Mouse (Mus musculus) MEL (cell line): ENCODE results near the gene Slc44a5. TPM values are rescaled to one million over a fixed set of nuclear protein-coding genes. Genes with fewer than 3 reads are reported as not detected.

Experiments
- DNase-seq: peaks from one replicate; pipeline ENCODE4 v3.0.0; 2011; ENCODE audit warnings: low read depth, low spot score
- H3K27ac ChIP-seq: 2 replicates; pipeline ENCODE4 v1.5.1; 2012; ENCODE audit warnings: low read depth, mild to moderate bottlenecking, control low read depth, low read length, moderate library complexity; ENCODE audit not compliant: control insufficient read depth
- H3K27me3 ChIP-seq, 2 experiments: fragments of 150-350 bp in 1 of 2; sonication (generic) in 1 of 2; 2 replicates each; pipeline ENCODE4 v1.6.1; 2012; ENCODE audit warnings: low read length in 2 of 2, mild to moderate bottlenecking in 2 of 2, improper control_type of control experiment in 1 of 2, moderate library complexity in 1 of 2; ENCODE audit not compliant: insufficient read depth in 2 of 2, control insufficient read depth in 1 of 2
- H3K36me3 ChIP-seq, 2 experiments: 2 replicates each; pipeline ENCODE4 v1.6.1; 2012 to 2014; ENCODE audit warnings: low read length in 2 of 2, improper control_type of control experiment in 1 of 2, inconsistent platforms in 1 of 2, mild to moderate bottlenecking in 1 of 2; ENCODE audit not compliant: insufficient read depth in 2 of 2, control insufficient read depth in 1 of 2
- H3K4me1 ChIP-seq, 2 experiments: fragments of 150-350 bp in 1 of 2; sonication (generic) in 1 of 2; 2 replicates each; pipeline ENCODE4 v1.6.1; 2012; ENCODE audit warnings: low read length in 2 of 2, improper control_type of control experiment in 1 of 2, mild to moderate bottlenecking in 1 of 2; ENCODE audit not compliant: insufficient read depth in 2 of 2, control insufficient read depth in 1 of 2
- H3K4me3 ChIP-seq, 2 experiments: fragments of 150-350 bp in 1 of 2; sonication (generic) in 1 of 2; 2 replicates each; pipeline ENCODE4 v1.5.1; 2012; ENCODE audit warnings: low read depth in 2 of 2, low read length in 2 of 2, mild to moderate bottlenecking in 2 of 2, moderate library complexity in 2 of 2, control low read depth in 1 of 2, improper control_type of control experiment in 1 of 2; ENCODE audit not compliant: control insufficient read depth in 1 of 2, insufficient read depth in 1 of 2
- H3K79me2 ChIP-seq: 2 replicates; pipeline ENCODE4 v1.6.1; 2012; ENCODE audit warnings: mild to moderate bottlenecking, low read length, moderate library complexity; ENCODE audit not compliant: control insufficient read depth, poor library complexity, insufficient read depth
- H3K9ac ChIP-seq: 2 replicates; pipeline ENCODE4 v1.6.1; 2012; ENCODE audit warnings: low read depth, mild to moderate bottlenecking, control low read depth, low read length, moderate library complexity; ENCODE audit not compliant: control insufficient read depth, poor library complexity, severe bottlenecking
- H3K9me3 ChIP-seq: fragments of 150-350 bp; sonication (generic); replicated peaks from 2 replicates; pipeline ENCODE4 v1.6.1; 2012; ENCODE audit warnings: mild to moderate bottlenecking, low read length, improper control_type of control experiment, moderate library complexity; ENCODE audit not compliant: insufficient read depth
- CHD1 ChIP-seq: IDR thresholded peaks from 2 replicates; pipeline ENCODE4 v1.6.1; 2012; ENCODE audit warnings: low read depth, mild to moderate bottlenecking, inconsistent platforms, low read length, improper control_type of control experiment
- CTCF ChIP-seq, 3 experiments: IDR thresholded peaks in 2 of 3; conservative IDR thresholded peaks in 1 of 3; 2 replicates each; pipeline ENCODE4 v1.5.1; 2011 to 2012; ENCODE audit warnings: low read length in 3 of 3, low read depth in 2 of 3, mild to moderate bottlenecking in 2 of 3, improper control_type of control experiment in 1 of 3, inconsistent platforms in 1 of 3, mixed read lengths in 1 of 3, moderate library complexity in 1 of 3; ENCODE audit not compliant: control insufficient read depth in 1 of 3, insufficient read depth in 1 of 3, poor library complexity in 1 of 3, severe bottlenecking in 1 of 3
- ETS1 ChIP-seq: IDR thresholded peaks from 2 replicates; pipeline ENCODE4 v1.6.1; 2012; ENCODE audit warnings: low read depth, mild to moderate bottlenecking, inconsistent platforms, low read length, improper control_type of control experiment, moderate library complexity
- GABPA ChIP-seq: IDR thresholded peaks from 2 replicates; pipeline ENCODE4 v1.6.1; 2012; ENCODE audit warnings: low read depth, mild to moderate bottlenecking, inconsistent platforms, low read length, improper control_type of control experiment, moderate library complexity
- MAFK ChIP-seq: IDR thresholded peaks from 2 replicates; pipeline ENCODE4 v1.6.1; 2011; ENCODE audit warnings: low read depth, mild to moderate bottlenecking, low read length, improper control_type of control experiment, borderline replicate concordance
- MAZ ChIP-seq: IDR thresholded peaks from 2 replicates; pipeline ENCODE4 v1.6.1; 2012; ENCODE audit warnings: low read depth, mild to moderate bottlenecking, inconsistent platforms, low read length, improper control_type of control experiment
- MEF2A ChIP-seq: IDR thresholded peaks from 2 replicates; pipeline ENCODE4 v1.6.1; 2014; ENCODE audit warnings: low read depth, mild to moderate bottlenecking, inconsistent platforms, low read length, improper control_type of control experiment; ENCODE audit not compliant: poor library complexity, insufficient replicate concordance, severe bottlenecking; ENCODE audit errors: extremely low read depth
- MYB ChIP-seq: IDR thresholded peaks from 2 replicates; pipeline ENCODE4 v1.6.1; 2011; ENCODE audit warnings: mild to moderate bottlenecking, low read depth, low read length, improper control_type of control experiment
- MYC ChIP-seq: IDR thresholded peaks from 2 replicates; pipeline ENCODE4 v1.6.1; 2011; ENCODE audit warnings: low read depth, mild to moderate bottlenecking, low read length, improper control_type of control experiment, moderate library complexity
- NRF1 ChIP-seq: IDR thresholded peaks from 2 replicates; pipeline ENCODE4 v1.6.1; 2014; ENCODE audit warnings: low read depth, mild to moderate bottlenecking, inconsistent platforms, low read length, improper control_type of control experiment, moderate library complexity; ENCODE audit not compliant: poor library complexity, insufficient read depth, severe bottlenecking
- POLR2AphosphoS2 ChIP-seq: IDR thresholded peaks from 2 replicates; pipeline ENCODE4 v1.6.1; 2011; ENCODE audit warnings: low read length, improper control_type of control experiment
- POLR2AphosphoS5 ChIP-seq: IDR thresholded peaks from 2 replicates; pipeline ENCODE4 v1.6.1; 2012; ENCODE audit warnings: low read depth, borderline replicate concordance, mild to moderate bottlenecking, inconsistent platforms, low read length, moderate library complexity, mixed read lengths
- RAD21 ChIP-seq: IDR thresholded peaks from 2 replicates; pipeline ENCODE4 v1.6.1; 2011; ENCODE audit warnings: mild to moderate bottlenecking, low read depth, low read length, improper control_type of control experiment
- RCOR1 ChIP-seq: IDR thresholded peaks from 2 replicates; pipeline ENCODE4 v1.6.1; 2012; ENCODE audit warnings: low read depth, mild to moderate bottlenecking, inconsistent platforms, low read length, improper control_type of control experiment
- TBP ChIP-seq: IDR thresholded peaks from 2 replicates; pipeline ENCODE4 v1.8.0; 2011; ENCODE audit warnings: low read depth, low read length, improper control_type of control experiment
- ZC3H11A ChIP-seq: IDR thresholded peaks from 2 replicates; pipeline ENCODE4 v1.6.1; 2012; ENCODE audit warnings: low read depth, mild to moderate bottlenecking, inconsistent platforms, low read length, improper control_type of control experiment
- ZKSCAN1 ChIP-seq: IDR thresholded peaks from 2 replicates; pipeline ENCODE4 v1.6.1; 2012; ENCODE audit warnings: low read depth, mild to moderate bottlenecking, inconsistent platforms, low read length, improper control_type of control experiment, moderate library complexity
- polyA plus RNA-seq, 2 experiments: library from polyadenylated mRNA; stranded (reverse) in 1 of 2; unstranded in 1 of 2; fragments of >175 nt in 1 of 2; fragments of >200 nt in 1 of 2; gene quantifications; 2 replicates each; pipeline versions ENCODE4 v1.2.1 to v1.2.4; 2012; ENCODE audit warnings: low replicate concordance in 2 of 2, low read depth in 1 of 2; ENCODE audit not compliant: insufficient read length in 2 of 2, insufficient read depth in 1 of 2, missing spikeins in 1 of 2
- total RNA-seq: library from RNA; depleted of rRNA; stranded (reverse); fragments of 300-350 nt; gene quantifications from 2 replicates; pipeline ENCODE4 v1.2.3, GENCODE M21; 2012; rRNA removed

Slc44a5 gene
- total RNA-seq (not detected in 2 replicates), polyA plus RNA-seq (not detected)

DNA sequence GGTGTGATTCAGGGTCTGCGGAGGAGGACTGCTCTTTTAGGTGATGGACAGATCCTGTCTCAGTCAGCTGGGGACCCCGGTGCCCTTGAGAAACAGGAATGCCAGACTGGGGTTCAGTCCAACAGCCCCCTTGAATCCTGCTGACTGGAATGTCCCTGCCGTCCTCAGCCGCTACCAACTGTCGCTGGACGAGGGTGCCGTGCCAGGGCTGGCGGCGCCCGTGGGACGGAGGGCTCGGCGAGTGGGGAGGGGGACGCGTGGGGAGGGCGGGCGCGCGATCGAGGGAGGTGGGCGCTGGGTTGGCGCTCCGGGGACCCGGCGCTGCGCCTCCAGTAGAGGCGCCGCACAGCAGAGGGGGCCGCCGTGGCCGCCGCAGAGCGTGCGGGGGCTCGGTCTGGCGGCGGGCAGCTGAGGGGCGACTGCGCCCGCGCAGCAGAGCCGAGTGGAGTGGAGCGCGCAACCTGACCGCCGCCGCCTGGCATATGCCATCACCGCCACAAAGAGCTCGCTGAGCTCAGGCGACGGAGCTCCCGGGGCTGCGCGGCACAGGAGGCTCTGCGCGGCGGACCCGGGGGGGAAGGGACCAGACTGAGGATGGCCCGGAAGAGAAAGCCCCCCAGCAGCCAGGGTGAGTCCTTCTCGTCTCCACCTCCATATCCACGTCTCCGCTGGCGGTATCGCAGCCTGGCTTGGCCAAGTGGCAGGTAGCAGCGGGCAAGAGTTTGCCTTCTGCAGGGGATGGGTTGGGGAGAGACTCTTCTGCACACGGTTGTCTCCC is at the start of gene Slc44a5:
Gene Slc44a5 (plus strand): TSS at position 266 of the 778 bp plus-strand sequence.
- Histone ChIP-seq H3K4me3 (no peak within 1 kb of the TSS), H3K9ac (no peak within 1 kb of the TSS), H3K27me3 (no peaks in the 10 kb centered on the region), H3K79me2 (no peaks in the 10 kb centered on the region), H3K27ac (no peak within 1 kb of the TSS), H3K36me3 (no peaks in the 10 kb centered on the region), H3K9me3 (no peaks in the 10 kb centered on the region), H3K4me1 (no peaks in the 10 kb centered on the region)
- TF ChIP-seq MAZ, result no peak
- no peak for TF ChIP-seq ETS1
- no peak for TF ChIP-seq RAD21
- no peak for TF ChIP-seq POLR2AphosphoS5
- no peak for TF ChIP-seq MYB
- no peak for TF ChIP-seq ZKSCAN1
- no peak for TF ChIP-seq NRF1
- no peak for TF ChIP-seq CHD1
- TF ChIP-seq POLR2AphosphoS2, result no peak
- no peak for TF ChIP-seq RCOR1
- no peak for TF ChIP-seq MYC
- no peak for TF ChIP-seq ZC3H11A
- no peak for TF ChIP-seq TBP
- TF ChIP-seq MAFK, result no peak
- TF ChIP-seq GABPA, result no peak
- no peak for DNase-seq

DNA sequence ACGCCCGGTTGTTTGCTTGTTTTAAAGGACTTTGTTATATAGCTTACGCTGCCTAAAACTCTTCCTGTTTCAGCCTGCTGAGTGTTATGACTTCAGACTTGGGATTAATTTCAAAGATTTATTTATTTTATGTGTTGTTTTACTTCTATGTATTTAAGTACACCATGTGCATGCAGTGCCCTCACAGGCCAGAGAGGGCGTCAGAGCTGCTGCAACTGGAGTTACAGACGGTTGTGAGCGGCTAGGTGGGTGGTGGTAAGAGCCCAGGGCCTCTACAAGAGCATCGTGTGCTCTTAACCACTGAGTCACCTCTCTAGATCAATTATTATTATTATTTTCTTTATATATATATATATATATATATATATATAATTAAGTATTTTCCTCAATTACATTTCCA is 46.9 kb upstream of the Slc44a5 start:
- Histone ChIP-seq H3K4me3 (no peak overlapping the region), H3K36me3 (peaks cover 2 to 18% of the 10 kb centered on the region in 2 experiments), H3K27ac (no peak overlapping the region), H3K79me2 (no peaks in the 10 kb centered on the region), H3K9ac (no peak overlapping the region), H3K4me1 (peaks cover under 1 to 6% of the 10 kb centered on the region in 2 experiments; a peak in 3 of 4 replicates), H3K27me3 (no peaks in the 10 kb centered on the region)
- DNase-seq, result peak; percentile 57
- peak; percentile 26 to 36 (median 27); a peak in 5 of 6 replicates for TF ChIP-seq CTCF (IDR thresholded peaks at IDR 0.05 in 2 of 3, conservative IDR thresholded peaks at IDR 0.05 in 1 of 3; ENCODE audit: control insufficient read depth in 1 of 3, insufficient read depth in 1 of 3, low read depth in 2 of 3, low read length in 3 of 3, poor library complexity in 1 of 3, severe bottlenecking in 1 of 3)
- no peak for TF ChIP-seq MEF2A
- TF ChIP-seq, all 39 proteins: peak for 1
- no peaks in the 10 kb centered on the region for H3K9me3 ChIP-seq
